Mouse (Mus musculus) lung, adult 2 months (tissue): ENCODE measurements around the gene Psme4. TPM values are rescaled to one million over a fixed set of nuclear protein-coding genes. Genes with fewer than 3 reads are reported as not detected.
A peak's percentile ranks its signal among the peaks of the same experiment; 100 is the strongest.

Source experiments
- DNase-seq: peaks from one replicate; pipeline ENCODE4 v3.0.0; 2022
- H3K4me1 ChIP-seq: fragments of 200-500 bp; 2 replicates; pipeline ENCODE4 v1.6.1; 2011; ENCODE audit warnings: low read length; ENCODE audit not compliant: control insufficient read depth, insufficient read depth
- H3K4me3 ChIP-seq: fragments of 200-500 bp; replicated peaks from 2 replicates; pipeline ENCODE3; 2011; ENCODE audit warnings: low read depth, mild to moderate bottlenecking, control low read depth, low read length; ENCODE audit errors: extremely low read depth
- CTCF ChIP-seq: fragments of 200-500 bp; IDR thresholded peaks from 2 replicates; pipeline ENCODE4 v1.5.1; 2011; ENCODE audit warnings: mild to moderate bottlenecking, low read length, control low read depth; ENCODE audit not compliant: insufficient read depth
- POLR2A ChIP-seq: fragments of 200-500 bp; IDR thresholded peaks from 2 replicates; pipeline ENCODE4 v1.6.1; 2011; ENCODE audit warnings: low read depth, mild to moderate bottlenecking, control low read depth, low read length, borderline replicate concordance; ENCODE audit errors: extremely low read depth
- WGBS: fragments of 180-500 bp; shearing (Covaris S2); methylation state at CpG from one replicate; pipeline ENCODE4 v1.1.7; 2018; 5-methylcytosine and 5-hydroxymethylcytosine counted together
- polyA plus RNA-seq: library from polyadenylated mRNA; depleted of rRNA; stranded (reverse); fragments of >200 nt; gene quantifications from 2 replicates; pipeline ENCODE4 v1.2.3, GENCODE M21; 2012

Gene Psme4
- polyA plus RNA-seq, 1 experiment, result 11.1 TPM

- DNase-seq, result peak; percentile 10
- Histone ChIP-seq H3K4me1 (peaks cover 4% of the 10 kb centered on the region), H3K4me3 (peak overlapping the region; percentile 53)
- TF ChIP-seq CTCF, result no peak
- no peak for TF ChIP-seq POLR2A
- 2% methylated on average over 65 of the region's 66 CpGs for WGBS
Observed at GRCm38 (mm10) chr11:30754855-30755530, 16.5 kb upstream of the Psme4 start.

DNA sequence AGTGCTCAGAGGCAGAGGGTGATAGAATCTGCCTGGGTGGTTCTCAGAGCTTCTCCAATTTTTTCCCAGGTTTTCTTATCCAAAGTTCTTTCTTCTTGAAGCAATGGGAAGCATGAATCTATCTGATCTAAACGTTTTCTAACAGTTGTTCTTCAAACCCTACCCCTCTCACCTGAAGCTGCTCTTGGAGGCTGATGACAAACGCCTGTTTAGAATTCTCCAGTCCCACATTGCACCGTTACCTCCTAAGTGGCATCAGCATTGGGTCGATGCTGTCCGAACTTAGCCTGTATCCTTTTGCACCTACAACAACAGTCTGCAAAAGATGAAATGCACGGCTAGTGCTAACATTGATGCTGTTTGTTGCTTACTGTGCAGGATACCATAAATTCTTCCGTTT lies 10.1 kb upstream of the Psme4 start:
- 79% methylated on average over 7 of the region's 7 CpGs for WGBS
- Histone ChIP-seq H3K4me3 (no peak overlapping the region), H3K4me1 (no peaks in the 10 kb centered on the region)
- DNase-seq, result no peak
- TF ChIP-seq CTCF, result no peak
- TF ChIP-seq POLR2A, result no peak

- no peak for DNase-seq
- H3K4me3 ChIP-seq, result no peak overlapping the region
- no peaks in the 10 kb centered on the region for H3K4me1 ChIP-seq
- TF ChIP-seq CTCF (no peak), POLR2A (no peak)
- WGBS, result 65% methylated on average over 1 of the region's 1 CpGs
Observed at GRCm38 (mm10) chr11:30761891-30762290, 9.6 kb upstream of the Psme4 start.

GRCm38 (mm10) chr11:30765076-30765475 lies 6.5 kb upstream of the Psme4 start:
- WGBS, result 68% methylated on average over 1 of the region's 1 CpGs
- DNase-seq, result no peak
- H3K4me1 ChIP-seq, result no peaks in the 10 kb centered on the region

DNA sequence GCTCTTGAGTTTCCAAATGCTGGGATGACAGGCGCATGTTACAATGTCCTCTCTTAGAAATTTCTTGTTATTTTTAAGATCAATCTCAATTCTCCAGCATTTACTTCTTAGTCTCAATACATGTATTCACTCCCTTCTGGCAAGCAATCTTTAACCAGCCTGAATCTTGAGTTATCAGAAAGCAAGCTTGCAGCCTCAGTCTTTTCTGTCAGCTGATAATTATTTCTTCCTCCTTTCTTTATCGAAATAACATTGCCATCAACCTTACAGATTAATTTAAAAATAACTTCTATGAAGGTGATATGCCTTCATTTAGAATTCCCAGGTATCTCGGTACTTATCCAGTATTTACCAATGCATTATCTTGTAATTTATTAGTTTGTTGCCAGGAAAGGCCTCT lies 709 bp upstream of the Psme4 start:
- H3K4me1 ChIP-seq, result peaks cover 5% of the 10 kb centered on the region
- WGBS, result 65% methylated on average over 3 of the region's 3 CpGs
- TF ChIP-seq POLR2A (no peak), CTCF (no peak)
- DNase-seq, result no peak
- H3K4me3 ChIP-seq, result no peak overlapping the region

More at GRCm38 (mm10) chr11:30765076-30765475, 6.5 kb upstream of the Psme4 start:
- H3K4me3 ChIP-seq, result no peak overlapping the region
- TF ChIP-seq CTCF, result no peak
- TF ChIP-seq POLR2A, result no peak

- TF ChIP-seq CTCF, result no peak
- no peak for TF ChIP-seq POLR2A
- H3K4me1 ChIP-seq, result peaks cover 5% of the 10 kb centered on the region
- peak; percentile 68 for DNase-seq
- under 1% methylated on average over 51 of the region's 64 CpGs for WGBS
- H3K4me3 ChIP-seq, result peak overlapping the region; percentile 99
Observed at GRCm38 (mm10) chr11:30771904-30772581, 517 bp downstream of the Psme4 start.

DNA sequence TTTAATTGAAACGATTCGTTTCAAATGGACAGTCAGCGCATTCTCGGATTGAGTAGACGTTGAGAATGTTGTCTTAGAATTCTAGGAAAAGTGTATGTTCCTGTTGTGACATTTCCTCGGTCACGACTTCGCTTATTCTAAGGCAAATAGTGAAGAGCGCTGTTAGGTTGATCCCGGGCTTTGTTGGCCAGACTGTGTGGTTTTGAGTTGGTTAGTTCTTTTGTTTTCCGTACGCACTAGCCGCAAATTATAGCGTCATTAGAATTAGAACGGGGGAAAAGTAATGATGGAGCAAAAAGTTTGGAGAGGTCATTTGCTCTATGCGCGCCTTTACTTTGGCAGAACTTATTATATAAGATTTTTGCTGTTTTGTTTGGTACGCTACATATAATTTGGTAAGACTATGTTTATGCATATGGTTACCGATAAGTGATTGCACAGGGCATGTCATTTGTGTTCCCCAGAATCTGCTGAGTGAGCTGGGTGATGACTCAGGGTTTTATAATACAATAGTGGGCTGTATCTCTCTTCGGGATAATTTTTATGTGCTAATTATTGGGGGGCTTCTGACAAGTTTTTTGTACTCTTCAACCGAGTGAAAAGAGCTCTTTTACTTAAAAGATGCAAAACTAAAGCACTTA lies 1.4 kb downstream of the Psme4 start:
- Histone ChIP-seq H3K4me3 (peak overlapping the region; percentile 99), H3K4me1 (peaks cover 5% of the 10 kb centered on the region)
- no peak for DNase-seq
- TF ChIP-seq CTCF, result no peak
- no peak for TF ChIP-seq POLR2A
- 4% methylated on average over 21 of the region's 21 CpGs for WGBS

- no peak for DNase-seq
- Histone ChIP-seq H3K4me1 (peaks cover 5% of the 10 kb centered on the region), H3K4me3 (no peak overlapping the region)
- TF ChIP-seq CTCF, result no peak
- no peak for TF ChIP-seq POLR2A
- WGBS, result 52% methylated on average over 1 of the region's 1 CpGs
Observed at GRCm38 (mm10) chr11:30774638-30775037, 3.1 kb downstream of the Psme4 start.

DNA sequence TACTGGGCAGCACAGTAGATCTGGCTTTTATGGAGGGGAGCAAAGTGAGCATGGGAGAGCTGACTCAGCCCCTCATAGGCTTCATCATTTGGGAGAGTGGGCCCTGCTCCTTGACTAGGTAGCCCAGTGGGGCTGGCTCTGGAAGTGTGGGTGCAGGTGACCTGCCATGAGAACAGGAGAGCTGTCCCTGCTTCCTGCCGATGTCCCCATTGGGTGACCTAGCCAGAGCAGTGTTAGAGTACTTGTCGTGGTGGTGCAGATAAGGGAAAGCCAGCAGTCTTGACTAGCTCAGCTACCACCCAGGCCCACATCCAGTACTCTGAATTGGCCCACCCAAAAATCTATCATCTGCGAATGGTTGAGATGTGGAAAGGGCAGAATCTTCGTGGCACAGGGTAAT lies 6.0 kb downstream of the Psme4 start:
- no peak for TF ChIP-seq POLR2A
- TF ChIP-seq CTCF, result no peak
- 52% methylated on average over 4 of the region's 4 CpGs for WGBS
- DNase-seq, result no peak
- no peak overlapping the region for H3K4me3 ChIP-seq
- H3K4me1 ChIP-seq, result peaks cover 5% of the 10 kb centered on the region

- TF ChIP-seq CTCF (no peak), POLR2A (no peak)
- H3K4me1 ChIP-seq, result peaks cover 2% of the 10 kb centered on the region
- 70% methylated on average over 2 of the region's 2 CpGs for WGBS
- no peak for DNase-seq
- no peak overlapping the region for H3K4me3 ChIP-seq
Observed at GRCm38 (mm10) chr11:30780893-30781292, 9.4 kb downstream of the Psme4 start.
